Mouse (Mus musculus) myocyte (in vitro differentiated cells): ENCODE measurements around the gene Fam196b.

Experiments used
- E2F4 ChIP-seq: IDR thresholded peaks from one replicate; pipeline ENCODE4 v1.6.1; 2011; ENCODE audit warnings: mild to moderate bottlenecking, control low read depth, moderate library complexity; ENCODE audit not compliant: insufficient read depth
- POLR2A ChIP-seq: IDR thresholded peaks from one replicate; pipeline ENCODE4 v1.6.1; 2011; ENCODE audit warnings: low read depth, mild to moderate bottlenecking, control low read depth, moderate library complexity; ENCODE audit not compliant: insufficient read length

- TF ChIP-seq POLR2A (no peak), E2F4 (no peak)
Observed at GRCm38 (mm10) chr11:34343742-34344307, 29.2 kb downstream of the Fam196b start.
